Comparison of ENCODE assay signal across 8 mouse cellular contexts in genomic region chr1:59480821-59481455, GRCm38 (mm10). TPM values are rescaled to one million over a fixed set of nuclear protein-coding genes. Genes with fewer than 3 reads are reported as not detected.
DNase-seq lines count a peak whose midpoint lies in the region; ATAC-seq and TF ChIP-seq lines count a peak whose summit lies in the region.

No protein-coding gene starts in this region.

- H3K4me1 ChIP-seq in forebrain, embryonic 11.5 days (replicated peaks; ENCODE audit: control insufficient read depth, insufficient read depth, low read length) = peaks cover 20% of the 10 kb centered on the region
- peaks cover 51% of the 10 kb centered on the region for H3K4me1 ChIP-seq in midbrain, embryonic 13.5 days (replicated peaks)

- H3ac ChIP-seq in C2C12 (ENCODE audit: control insufficient read depth, insufficient read length, low read depth) = peak overlapping the region; percentile 37

- peak overlapping the region; percentile 53 for H3K9ac ChIP-seq in forebrain, embryonic 11.5 days (ENCODE audit: low read length)
- peak overlapping the region; percentile 53; the same call in 1 of the 2 replicates for H3K9ac ChIP-seq in midbrain, embryonic 13.5 days (replicated peaks)

- peaks cover 39% of the 10 kb centered on the region for H3K79me2 ChIP-seq in C2C12 (ENCODE audit: control insufficient read depth, insufficient read depth)

- peak overlapping the region; percentile 99 for H3K4me2 ChIP-seq in forebrain, embryonic 11.5 days (ENCODE audit: low read depth, low read length, severe bottlenecking)
- peak overlapping the region; percentile 99 for H3K4me2 ChIP-seq in midbrain, embryonic 13.5 days (replicated peaks)

- no peak for ATAC-seq in forebrain, embryonic 11.5 days (replicated peaks; ENCODE audit: low FRiP score)
- no peak for ATAC-seq in midbrain, embryonic 13.5 days

- TF ChIP-seq CTCF in C2C12 (IDR thresholded peaks at IDR 0.05; ENCODE audit: control insufficient read depth, insufficient read depth, insufficient read length) = no peak

- peak overlapping the region; percentile 60 for H3K4me3 ChIP-seq in C2C12 (ENCODE audit: insufficient read depth, poor library complexity, severe bottlenecking)
- peak overlapping the region; percentile 62 for H3K4me3 ChIP-seq in forebrain, embryonic 11.5 days (ENCODE audit: low read depth, low read length)
- peak overlapping the region; percentile 62 for H3K4me3 ChIP-seq in midbrain, embryonic 13.5 days (replicated peaks)

- H3K27ac ChIP-seq in forebrain, embryonic 11.5 days (ENCODE audit: low read depth, low read length) = peak overlapping the region; percentile 86
- peak overlapping the region; percentile 75 for H3K27ac ChIP-seq in midbrain, embryonic 13.5 days

- no peaks in the 10 kb centered on the region for H3K27me3 ChIP-seq in C2C12 (ENCODE audit: control insufficient read depth, insufficient read depth, insufficient read length)
- H3K27me3 ChIP-seq in forebrain, embryonic 11.5 days (ENCODE audit: control insufficient read depth, insufficient read depth, low read length) = peaks cover 18% of the 10 kb centered on the region
- H3K27me3 ChIP-seq in midbrain, embryonic 13.5 days = peaks cover 39% of the 10 kb centered on the region

- WGBS in forebrain, embryonic 11.5 days = 1% methylated on average over 23 of the region's 23 CpGs
- under 1% methylated on average over 23 of the region's 23 CpGs for WGBS in midbrain, embryonic 13.5 days

- peaks cover 31% of the 10 kb centered on the region for H3K79me3 ChIP-seq in C2C12 (ENCODE audit: low read depth)

- H3K9me3 ChIP-seq in forebrain, embryonic 11.5 days (ENCODE audit: control insufficient read depth, low read length) = no peaks in the 10 kb centered on the region
- no peaks in the 10 kb centered on the region for H3K9me3 ChIP-seq in midbrain, embryonic 13.5 days

- peaks cover 16% of the 10 kb centered on the region for H3K36me3 ChIP-seq in C2C12 (ENCODE audit: control insufficient read depth, insufficient read depth)
- no peaks in the 10 kb centered on the region for H3K36me3 ChIP-seq in forebrain, embryonic 11.5 days (ENCODE audit: control insufficient read depth, insufficient read depth, low read length)
- H3K36me3 ChIP-seq in midbrain, embryonic 13.5 days = no peaks in the 10 kb centered on the region

- DNase-seq in 3T3-L1 (ENCODE audit: low read depth, low spot score) = peak; percentile 66
- DNase-seq in forebrain, embryonic 11.5 days (ENCODE audit: low spot score) = peak; percentile 66
- DNase-seq in kidney, adult 9 months = peak; percentile 50
- no peak for DNase-seq in spleen, postnatal 10 days (ENCODE audit: low spot score in 2 of 2)
- DNase-seq in layer of hippocampus, postnatal 36 days = no peak
- DNase-seq in testis, postnatal 14 days (ENCODE audit: low spot score) = no peak

TF ChIP-seq in C2C12, 6 proteins besides CTCF, POLR2A, EP300 and RAD21:
- TF ChIP-seq USF1 (IDR thresholded peaks at IDR 0.05; ENCODE audit: low read depth) (no peak), CEBPB (IDR thresholded peaks at IDR 0.05; ENCODE audit: low read depth) (no peak), MAX (IDR thresholded peaks at IDR 0.05) (no peak), FOSL1 (IDR thresholded peaks at IDR 0.05; ENCODE audit: insufficient read depth, low read length, poor library complexity, severe bottlenecking) (no peak), MYOD1 (IDR thresholded peaks at IDR 0.05; ENCODE audit: control insufficient read depth, insufficient read length, low read depth) (no peak), MYOG (IDR thresholded peaks at IDR 0.05; ENCODE audit: control insufficient read depth, extremely low read depth, insufficient read length) (no peak)
TF ChIP-seq in C2C12: peak in this region for 0.

RNA-seq across cellular contexts. Expression of gene Fzd7, which starts 1.3 kb away (rescaled TPM):
- polyA plus RNA-seq in C2C12 (2012; fragmentation: generic; extraction: Trizol) = 18.4 TPM
- 12.7 and 15.4 TPM in 2 replicates for polyA plus RNA-seq in forebrain, embryonic 11.5 days (2014; fragmentation: Nextera tagmentation; extraction: Ambion mirVana)
- 2.7 and 4.0 TPM in 2 replicates for polyA plus RNA-seq in midbrain, embryonic 13.5 days (2015; fragmentation: Nextera tagmentation; extraction: Ambion mirVana)
- 1 to 10 TPM; 5.3 to 5.4 TPM for total RNA-seq in layer of hippocampus, postnatal 36 days (2021)

RNA-seq across cellular contexts. Expression of gene Gm973, which starts 35.1 kb away (rescaled TPM):
- polyA plus RNA-seq in C2C12 (2012; fragmentation: generic; extraction: Trizol) = not detected
- polyA plus RNA-seq in forebrain, embryonic 11.5 days (2014; fragmentation: Nextera tagmentation; extraction: Ambion mirVana) = 0.85 and 0.99 TPM in 2 replicates
- 7.2 and 8.8 TPM in 2 replicates for polyA plus RNA-seq in midbrain, embryonic 13.5 days (2015; fragmentation: Nextera tagmentation; extraction: Ambion mirVana)
- 10 to 100 TPM; 10.8 to 11.0 TPM for total RNA-seq in layer of hippocampus, postnatal 36 days (2021)

Comparison
In these comparisons a context has a peak if more than half of its experiments do, and no peak if none do; other contexts are left out.
1. DNase-seq: peak in 3T3-L1 (single experiment), forebrain, embryonic 11.5 days (single experiment) and kidney, adult 9 months (single experiment); none in spleen, postnatal 10 days (0 of 2), layer of hippocampus, postnatal 36 days (0 of 2) and testis, postnatal 14 days (single experiment).
2. Peak in every context shown above with its lines, with median percentiles within 50 percentile points of each other: H3K4me3 ChIP-seq.